Mouse (Mus musculus) CD4-positive, CD25-positive, alpha-beta regulatory T cell (primary cell): ENCODE results near the gene Camta1. TPM values are rescaled to one million over a fixed set of nuclear protein-coding genes. Genes with fewer than 3 reads are reported as not detected.

ENCODE experiments used
- polyA plus RNA-seq: library from polyadenylated mRNA; unstranded; fragments of 100-300 nt; shearing (Covaris generic); gene quantifications from one replicate; pipeline ENCODE4 v1.2.1, GENCODE M21; 2017

Gene Camta1
- 41.4 TPM for polyA plus RNA-seq

GRCm38 (mm10) chr4:151861806-151862739 is at the start of gene Camta1:
Gene Camta1, minus strand, starts transcription at chr4:151861876.

GRCm38 (mm10) chr4:151089270-151089669 is 772.4 kb downstream of the Camta1 start, which contains the start of gene Gm13090:
Gene Gm13090, plus strand, starts transcription at chr4:151089570.

GRCm38 (mm10) chr4:151057347-151058321 is 804.0 kb downstream of the Camta1 start, which contains the start of gene Vamp3:
Gene Vamp3, minus strand, starts transcription at chr4:151057963.

GRCm38 (mm10) chr4:151044037-151044943 is 817.4 kb downstream of the Camta1 start, which contains the start of gene Per3:
Gene Per3, minus strand, starts transcription at chr4:151044665.

GRCm38 (mm10) chr4:150996797-150997196 is 864.9 kb downstream of the Camta1 start, which contains the start of gene Uts2:
Gene Uts2, plus strand, starts transcription at chr4:150997097.

GRCm38 (mm10) chr4:150914290-150914733 is 947.4 kb downstream of the Camta1 start, which contains the start of the genes Park7 and Tnfrsf9:
Gene Park7, minus strand, starts transcription at chr4:150914437.
Gene Tnfrsf9, plus strand, starts transcription at chr4:150914562.

Other genes with a start within 250 kb of the Camta1 start
- 52.4 TPM for gene Dnajc11, start 71.8 kb upstream of the Camta1 start, polyA plus RNA-seq
- gene Thap3, start 127.1 kb upstream of the Camta1 start, polyA plus RNA-seq: 107 TPM
- 15.8 TPM for gene Phf13, start 134.4 kb upstream of the Camta1 start, polyA plus RNA-seq
- gene Klhl21, start 146.9 kb upstream of the Camta1 start, polyA plus RNA-seq: 21.9 TPM
- 32.0 TPM for gene Zbtb48, start 165.8 kb upstream of the Camta1 start, polyA plus RNA-seq
- not detected for gene Tas1r1, start 176.7 kb upstream of the Camta1 start, polyA plus RNA-seq
- gene Nol9, start 177.4 kb upstream of the Camta1 start, polyA plus RNA-seq: 49.3 TPM
- 8.7 TPM for gene Plekhg5, start 210.6 kb upstream of the Camta1 start, polyA plus RNA-seq